Mouse (Mus musculus): Measurements from ENCODE around the gene Rnpc3. TPM values are rescaled to one million over a fixed set of nuclear protein-coding genes. Genes with fewer than 3 reads are reported as not detected.
"Not testable (repeated sequence)": the region's sequence is repeated elsewhere in the genome, so short reads cannot be mapped to it uniquely, and the experiment has no call there.

Rnpc3 gene
- polyA plus RNA-seq (2012; rRNA removed) = 17.6 and 24.1 TPM in 2 replicates

DNA sequence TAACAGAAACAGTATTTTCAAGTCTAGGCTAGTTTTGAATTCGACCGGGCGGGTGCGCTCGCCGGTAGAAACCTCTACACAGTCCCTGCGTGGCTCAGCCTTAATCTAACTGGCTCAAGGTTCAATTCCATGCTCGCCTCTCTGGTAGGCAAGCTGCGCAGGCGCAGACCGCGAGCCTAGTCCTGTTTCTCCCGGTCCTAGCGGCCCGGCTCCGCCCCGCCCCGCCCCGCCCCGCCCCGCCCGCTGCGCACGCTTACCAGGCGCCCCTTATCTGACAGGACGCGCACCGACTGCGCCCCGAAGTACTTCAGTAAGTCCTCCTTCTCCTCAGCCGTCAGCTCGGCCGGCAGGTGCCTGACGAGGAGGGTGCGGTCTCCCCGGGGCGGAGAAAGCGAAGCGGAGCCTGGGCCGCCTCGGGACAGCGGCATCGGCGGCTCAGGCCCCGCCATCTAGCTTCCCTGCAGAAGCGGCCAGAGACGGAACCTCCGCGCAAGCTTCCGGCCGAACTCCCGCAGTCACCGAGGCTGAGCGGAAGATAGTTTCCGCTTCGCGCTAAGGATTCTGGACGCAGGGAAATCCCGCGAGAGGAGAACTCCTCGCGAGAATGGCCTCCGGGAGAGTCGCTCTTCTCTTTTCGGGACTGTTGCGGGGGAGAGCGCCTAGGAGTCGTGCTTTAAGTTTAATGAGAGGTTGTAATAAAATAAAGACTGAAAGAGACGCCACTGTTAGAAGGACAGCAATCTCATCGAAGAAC is at the start of gene Rnpc3:
Gene Rnpc3 (minus strand): TSS at position 544 of the 754 bp plus-strand sequence.
- WGBS = under 1% methylated on average over 70 of the region's 70 CpGs
- peak; percentile 95 for DNase-seq
- no peaks in the 10 kb centered on the region; the same call in 1 of the 2 replicates for H3K4me1 ChIP-seq (replicated peaks; ENCODE audit: control insufficient read depth, insufficient read depth, low read length)
- no peaks in the 10 kb centered on the region for H3K36me3 ChIP-seq (ENCODE audit: control insufficient read depth, insufficient read depth, low read length)
- H3K4me3 ChIP-seq (ENCODE audit: control insufficient read depth, insufficient read depth, low read length) = peak within 1 kb of the TSS; percentile 77
- TF ChIP-seq CTCF (IDR thresholded peaks at IDR 0.05; ENCODE audit: borderline replicate concordance, control insufficient read depth, extremely low read depth, insufficient read depth, low read length, poor library complexity) = peak; percentile 86
- TF ChIP-seq POLR2A (IDR thresholded peaks at IDR 0.05; ENCODE audit: control insufficient read depth, extremely low read depth, insufficient read depth, low read length, poor library complexity) = peak; percentile 90
- H3K27ac ChIP-seq (ENCODE audit: control insufficient read depth, insufficient read depth, low read length) = peak within 1 kb of the TSS; percentile 91
- H3K27me3 ChIP-seq (ENCODE audit: control insufficient read depth, insufficient read depth, low read length) = no peaks in the 10 kb centered on the region

- Histone ChIP-seq H3K36me3 (ENCODE audit: control insufficient read depth, insufficient read depth, low read length) (no peaks in the 10 kb centered on the region), H3K4me1 (replicated peaks; ENCODE audit: control insufficient read depth, insufficient read depth, low read length) (no peaks in the 10 kb centered on the region), H3K27ac (ENCODE audit: control insufficient read depth, insufficient read depth, low read length) (no peak overlapping the region), H3K4me3 (ENCODE audit: control insufficient read depth, insufficient read depth, low read length) (no peak overlapping the region), H3K27me3 (ENCODE audit: control insufficient read depth, insufficient read depth, low read length) (no peaks in the 10 kb centered on the region)
- WGBS = 39% methylated on average over 2 of the region's 2 CpGs
- TF ChIP-seq CTCF (IDR thresholded peaks at IDR 0.05; ENCODE audit: borderline replicate concordance, control insufficient read depth, extremely low read depth, insufficient read depth, low read length, poor library complexity) (0 out of 2 replicates have a peak, but pooled peaks have one; percentile 49), POLR2A (IDR thresholded peaks at IDR 0.05; ENCODE audit: control insufficient read depth, extremely low read depth, insufficient read depth, low read length, poor library complexity) (no peak)
- peak; percentile 12 for DNase-seq
These were observed 27.0 kb upstream of the Rnpc3 start for GRCm38 (mm10) chr3:113656940-113657339.

DNA sequence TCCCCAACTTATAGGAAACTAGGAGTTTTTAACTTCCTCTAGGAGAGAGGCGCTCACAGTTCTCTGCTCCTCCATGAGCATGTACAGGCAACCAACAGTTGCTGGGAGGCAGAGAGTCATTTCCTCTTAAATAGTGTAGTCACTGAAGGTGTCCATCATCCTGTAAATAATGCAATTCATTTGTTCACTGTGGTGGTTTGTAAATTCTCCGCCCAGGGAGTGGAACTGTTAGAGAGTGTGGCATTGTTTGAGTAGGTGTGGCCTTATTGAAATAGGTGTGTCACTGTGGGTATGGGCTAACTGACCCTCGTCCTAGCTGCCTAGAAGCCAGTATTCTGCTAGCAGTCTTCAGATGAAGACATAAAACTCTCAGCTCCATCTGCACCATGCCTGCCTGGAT is 24.4 kb upstream of the Rnpc3 start:
- TF ChIP-seq CTCF (IDR thresholded peaks at IDR 0.05; ENCODE audit: borderline replicate concordance, control insufficient read depth, extremely low read depth, insufficient read depth, low read length, poor library complexity) (no peak), POLR2A (IDR thresholded peaks at IDR 0.05; ENCODE audit: control insufficient read depth, extremely low read depth, insufficient read depth, low read length, poor library complexity) (no peak)
- WGBS = 87% methylated on average over 3 of the region's 3 CpGs
- H3K4me3 ChIP-seq (ENCODE audit: control insufficient read depth, insufficient read depth, low read length) = no peak overlapping the region

GRCm38 (mm10) chr3:113651386-113651785 is 21.4 kb upstream of the Rnpc3 start:
- H3K27me3 ChIP-seq (ENCODE audit: control insufficient read depth, insufficient read depth, low read length); DNase-seq: not testable (repeated sequence)

More for the DNA sequence above, 24.4 kb upstream of the Rnpc3 start:
- Histone ChIP-seq H3K36me3 (ENCODE audit: control insufficient read depth, insufficient read depth, low read length) (no peaks in the 10 kb centered on the region), H3K27me3 (ENCODE audit: control insufficient read depth, insufficient read depth, low read length) (no peaks in the 10 kb centered on the region), H3K27ac (ENCODE audit: control insufficient read depth, insufficient read depth, low read length) (no peak overlapping the region), H3K4me1 (replicated peaks; ENCODE audit: control insufficient read depth, insufficient read depth, low read length) (no peaks in the 10 kb centered on the region)
- DNase-seq = no peak

DNA sequence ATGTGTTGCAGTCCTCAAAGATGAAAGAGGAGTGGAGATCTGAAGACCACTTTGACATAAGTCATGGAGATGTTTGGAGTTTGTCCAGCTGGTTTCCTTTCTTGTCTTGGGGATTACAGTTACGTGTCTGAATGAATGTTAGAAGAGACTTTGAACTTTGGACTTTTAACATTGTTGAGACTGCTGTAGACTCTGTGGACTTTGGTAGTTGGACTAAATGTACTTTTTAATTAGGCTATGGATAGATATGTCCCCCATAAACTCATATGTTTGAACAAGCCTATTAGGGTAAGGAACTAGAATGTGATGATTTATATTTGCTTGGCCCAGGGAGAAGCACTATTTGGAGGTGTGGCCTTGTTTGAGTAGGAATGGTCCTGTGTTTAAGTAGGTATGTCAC is 9.6 kb upstream of the Rnpc3 start:
- 94% methylated on average over 1 of the region's 1 CpGs for WGBS
- no peak for DNase-seq
- no peak overlapping the region for H3K4me3 ChIP-seq (ENCODE audit: control insufficient read depth, insufficient read depth, low read length)
- no peaks in the 10 kb centered on the region for H3K36me3 ChIP-seq (ENCODE audit: control insufficient read depth, insufficient read depth, low read length)
- no peaks in the 10 kb centered on the region for H3K4me1 ChIP-seq (replicated peaks; ENCODE audit: control insufficient read depth, insufficient read depth, low read length)
- no peaks in the 10 kb centered on the region for H3K27me3 ChIP-seq (ENCODE audit: control insufficient read depth, insufficient read depth, low read length)
- TF ChIP-seq POLR2A (IDR thresholded peaks at IDR 0.05; ENCODE audit: control insufficient read depth, extremely low read depth, insufficient read depth, low read length, poor library complexity) (no peak), CTCF (IDR thresholded peaks at IDR 0.05; ENCODE audit: borderline replicate concordance, control insufficient read depth, extremely low read depth, insufficient read depth, low read length, poor library complexity) (no peak)
- no peak overlapping the region for H3K27ac ChIP-seq (ENCODE audit: control insufficient read depth, insufficient read depth, low read length)

More at GRCm38 (mm10) chr3:113651386-113651785, 21.4 kb upstream of the Rnpc3 start:
- not testable (repeated sequence) for H3K4me1 ChIP-seq (replicated peaks; ENCODE audit: control insufficient read depth, insufficient read depth, low read length); H3K27ac ChIP-seq (ENCODE audit: control insufficient read depth, insufficient read depth, low read length); H3K36me3 ChIP-seq (ENCODE audit: control insufficient read depth, insufficient read depth, low read length); H3K4me3 ChIP-seq (ENCODE audit: control insufficient read depth, insufficient read depth, low read length)
- WGBS = 41% methylated on average over 3 of the region's 3 CpGs

DNA sequence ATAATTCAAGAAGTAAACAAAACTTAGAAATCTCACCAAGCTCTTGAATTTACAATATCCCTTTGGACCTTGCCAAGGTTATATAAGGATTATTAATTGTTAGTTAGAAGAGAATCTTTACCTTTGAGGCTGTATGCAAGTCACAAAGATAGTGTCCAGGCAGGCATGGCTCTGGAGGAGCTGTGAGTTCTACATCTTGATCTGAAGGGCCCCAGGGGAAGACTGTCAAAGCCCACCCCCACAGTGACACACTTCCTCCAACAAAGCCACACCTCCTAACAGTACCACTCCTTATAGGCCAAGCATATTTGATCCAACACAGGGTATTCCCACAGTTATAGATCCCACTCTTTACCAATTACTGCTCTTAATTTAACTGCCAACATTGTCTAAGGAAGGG is 4.3 kb upstream of the Rnpc3 start:
- no peaks in the 10 kb centered on the region; the same call in 1 of the 2 replicates for H3K4me1 ChIP-seq (replicated peaks; ENCODE audit: control insufficient read depth, insufficient read depth, low read length)
- no peak for TF ChIP-seq CTCF (IDR thresholded peaks at IDR 0.05; ENCODE audit: borderline replicate concordance, control insufficient read depth, extremely low read depth, insufficient read depth, low read length, poor library complexity)
- TF ChIP-seq POLR2A (IDR thresholded peaks at IDR 0.05; ENCODE audit: control insufficient read depth, extremely low read depth, insufficient read depth, low read length, poor library complexity) = no peak
- DNase-seq = no peak
- no peaks in the 10 kb centered on the region for H3K27me3 ChIP-seq (ENCODE audit: control insufficient read depth, insufficient read depth, low read length)
- H3K4me3 ChIP-seq (ENCODE audit: control insufficient read depth, insufficient read depth, low read length) = no peak overlapping the region
- H3K27ac ChIP-seq (ENCODE audit: control insufficient read depth, insufficient read depth, low read length) = no peak overlapping the region
- H3K36me3 ChIP-seq (ENCODE audit: control insufficient read depth, insufficient read depth, low read length) = no peaks in the 10 kb centered on the region

- TF ChIP-seq POLR2A (IDR thresholded peaks at IDR 0.05; ENCODE audit: control insufficient read depth, extremely low read depth, insufficient read depth, low read length, poor library complexity) (no peak), CTCF (IDR thresholded peaks at IDR 0.05; ENCODE audit: borderline replicate concordance, control insufficient read depth, extremely low read depth, insufficient read depth, low read length, poor library complexity) (no peak)
- Histone ChIP-seq H3K4me3 (ENCODE audit: control insufficient read depth, insufficient read depth, low read length) (no peak overlapping the region), H3K36me3 (ENCODE audit: control insufficient read depth, insufficient read depth, low read length) (no peaks in the 10 kb centered on the region), H3K4me1 (replicated peaks; ENCODE audit: control insufficient read depth, insufficient read depth, low read length) (no peaks in the 10 kb centered on the region; the same call in 1 of the 2 replicates), H3K27me3 (ENCODE audit: control insufficient read depth, insufficient read depth, low read length) (no peaks in the 10 kb centered on the region), H3K27ac (ENCODE audit: control insufficient read depth, insufficient read depth, low read length) (no peak overlapping the region)
- no peak for DNase-seq
These were observed 1.7 kb upstream of the Rnpc3 start for GRCm38 (mm10) chr3:113631611-113632010.

Measured in thymus, adult 2 months (tissue).